Mouse (Mus musculus): Measurements from ENCODE around the gene Slc22a23. TPM values are rescaled to one million over a fixed set of nuclear protein-coding genes. Genes with fewer than 3 reads are reported as not detected.

Slc22a23 gene
- polyA plus RNA-seq, 1 experiment from 2014 or later: 15.6 TPM

- no peak overlapping the region for H3K9ac ChIP-seq (replicated peaks)
- no peak overlapping the region for H3K4me3 ChIP-seq (replicated peaks)
- no peak overlapping the region for H3K4me2 ChIP-seq
- no peaks in the 10 kb centered on the region for H3K27me3 ChIP-seq (replicated peaks)
- WGBS: 95% methylated on average over 1 of the region's 1 CpGs
- no peak for ATAC-seq (ENCODE audit: low FRiP score)
- H3K9me3 ChIP-seq (replicated peaks): no peaks in the 10 kb centered on the region
- H3K27ac ChIP-seq (replicated peaks): no peak overlapping the region
- 0 out of 2 replicates have a peak, but pooled peaks cover 4% of the 10 kb centered on the region for H3K36me3 ChIP-seq
- H3K4me1 ChIP-seq: peaks cover 27% of the 10 kb centered on the region
Measured at GRCm38 (mm10) chr13:34336895-34337294, 8.1 kb downstream of the Slc22a23 start.

- Histone ChIP-seq H3K27ac (replicated peaks) (no peak overlapping the region), H3K4me1 (peaks cover 13% of the 10 kb centered on the region), H3K9ac (replicated peaks) (no peak overlapping the region), H3K27me3 (replicated peaks) (no peaks in the 10 kb centered on the region), H3K36me3 (0 out of 2 replicates have a peak, but pooled peaks cover 4% of the 10 kb centered on the region), H3K4me3 (replicated peaks) (no peak overlapping the region), H3K9me3 (replicated peaks) (no peaks in the 10 kb centered on the region), H3K4me2 (no peak overlapping the region)
- ATAC-seq (ENCODE audit: low FRiP score): no peak
- 92% methylated on average over 2 of the region's 2 CpGs for WGBS
Measured at GRCm38 (mm10) chr13:34334847-34335246, 10.1 kb downstream of the Slc22a23 start.

- 41% methylated on average over 7 of the region's 7 CpGs for WGBS
- no peak overlapping the region for H3K27ac ChIP-seq (replicated peaks)
- no peak overlapping the region for H3K9ac ChIP-seq (replicated peaks)
- no peak overlapping the region for H3K4me3 ChIP-seq (replicated peaks)
- no peak for ATAC-seq (ENCODE audit: low FRiP score)
- H3K4me1 ChIP-seq: peaks cover 12% of the 10 kb centered on the region
- H3K36me3 ChIP-seq: 0 out of 2 replicates have a peak, but pooled peaks cover 4% of the 10 kb centered on the region
- no peaks in the 10 kb centered on the region for H3K9me3 ChIP-seq (replicated peaks)
- no peak overlapping the region for H3K4me2 ChIP-seq
- H3K27me3 ChIP-seq (replicated peaks): no peaks in the 10 kb centered on the region
Measured at GRCm38 (mm10) chr13:34332762-34333161, 12.2 kb downstream of the Slc22a23 start.

- H3K27ac ChIP-seq (replicated peaks): no peak overlapping the region
- ATAC-seq (ENCODE audit: low FRiP score): no peak
- no peaks in the 10 kb centered on the region for H3K9me3 ChIP-seq (replicated peaks)
- 0 out of 2 replicates have a peak, but pooled peaks cover 4% of the 10 kb centered on the region for H3K36me3 ChIP-seq
- H3K4me1 ChIP-seq: peaks cover 12% of the 10 kb centered on the region; the same call in 1 of the 2 replicates
- no peak overlapping the region for H3K4me3 ChIP-seq (replicated peaks)
- no peak overlapping the region for H3K4me2 ChIP-seq
- H3K27me3 ChIP-seq (replicated peaks): no peaks in the 10 kb centered on the region
- WGBS: 90% methylated on average over 7 of the region's 7 CpGs
- no peak overlapping the region; the same call in 1 of the 2 replicates for H3K9ac ChIP-seq (replicated peaks)
Measured at GRCm38 (mm10) chr13:34331399-34332186, 13.4 kb downstream of the Slc22a23 start.

- 89% methylated on average over 4 of the region's 4 CpGs for WGBS
- no peaks in the 10 kb centered on the region for H3K9me3 ChIP-seq (replicated peaks)
- no peak overlapping the region for H3K4me2 ChIP-seq
- no peak overlapping the region for H3K9ac ChIP-seq (replicated peaks)
- no peak overlapping the region for H3K4me3 ChIP-seq (replicated peaks)
- ATAC-seq (ENCODE audit: low FRiP score): no peak
- no peak overlapping the region for H3K27ac ChIP-seq (replicated peaks)
- H3K36me3 ChIP-seq: no peaks in the 10 kb centered on the region
- H3K4me1 ChIP-seq: peaks cover 15% of the 10 kb centered on the region; the same call in 1 of the 2 replicates
- no peaks in the 10 kb centered on the region for H3K27me3 ChIP-seq (replicated peaks)
Measured at GRCm38 (mm10) chr13:34329589-34329988, 15.4 kb downstream of the Slc22a23 start.

GRCm38 (mm10) chr13:34326992-34327391, 18.0 kb downstream of the Slc22a23 start:
- ATAC-seq (ENCODE audit: low FRiP score): no peak
- Histone ChIP-seq H3K27ac (replicated peaks) (no peak overlapping the region), H3K4me3 (replicated peaks) (no peak overlapping the region), H3K36me3 (no peaks in the 10 kb centered on the region), H3K4me1 (peaks cover 8% of the 10 kb centered on the region; the same call in 1 of the 2 replicates), H3K27me3 (replicated peaks) (no peaks in the 10 kb centered on the region), H3K9ac (replicated peaks) (no peak overlapping the region), H3K9me3 (replicated peaks) (no peaks in the 10 kb centered on the region), H3K4me2 (no peak overlapping the region)
- WGBS: 100% methylated on average over 1 of the region's 1 CpGs

- Histone ChIP-seq H3K27me3 (replicated peaks) (no peaks in the 10 kb centered on the region), H3K36me3 (no peaks in the 10 kb centered on the region), H3K9ac (replicated peaks) (no peak overlapping the region), H3K9me3 (replicated peaks) (no peaks in the 10 kb centered on the region), H3K4me3 (replicated peaks) (no peak overlapping the region), H3K4me1 (peaks cover 3% of the 10 kb centered on the region; the same call in 1 of the 2 replicates), H3K27ac (replicated peaks) (no peak overlapping the region), H3K4me2 (no peak overlapping the region)
- no peak for ATAC-seq (ENCODE audit: low FRiP score)
- WGBS: 90% methylated on average over 2 of the region's 2 CpGs
Measured at GRCm38 (mm10) chr13:34323361-34323760, 21.6 kb downstream of the Slc22a23 start.

GRCm38 (mm10) chr13:34320482-34320881, 24.5 kb downstream of the Slc22a23 start:
- no peak overlapping the region for H3K4me3 ChIP-seq (replicated peaks)
- WGBS: 84% methylated on average over 4 of the region's 4 CpGs
- ATAC-seq (ENCODE audit: low FRiP score): no peak
- H3K27me3 ChIP-seq (replicated peaks): no peaks in the 10 kb centered on the region
- peaks cover 3% of the 10 kb centered on the region; the same call in 1 of the 2 replicates for H3K4me1 ChIP-seq
- no peaks in the 10 kb centered on the region for H3K36me3 ChIP-seq
- H3K27ac ChIP-seq (replicated peaks): no peak overlapping the region
- no peak overlapping the region for H3K4me2 ChIP-seq
- H3K9ac ChIP-seq (replicated peaks): no peak overlapping the region
- H3K9me3 ChIP-seq (replicated peaks): no peaks in the 10 kb centered on the region

- Histone ChIP-seq H3K4me3 (replicated peaks) (no peak overlapping the region), H3K9me3 (replicated peaks) (no peaks in the 10 kb centered on the region), H3K36me3 (no peaks in the 10 kb centered on the region), H3K9ac (replicated peaks) (no peak overlapping the region), H3K4me2 (no peak overlapping the region), H3K4me1 (no peaks in the 10 kb centered on the region; the same call in 1 of the 2 replicates), H3K27ac (replicated peaks) (no peak overlapping the region), H3K27me3 (replicated peaks) (no peaks in the 10 kb centered on the region)
- no peak for ATAC-seq (ENCODE audit: low FRiP score)
- 82% methylated on average over 4 of the region's 4 CpGs for WGBS
Measured at GRCm38 (mm10) chr13:34317051-34317450, 27.9 kb downstream of the Slc22a23 start.

GRCm38 (mm10) chr13:34316511-34316910, 28.5 kb downstream of the Slc22a23 start:
- Histone ChIP-seq H3K9ac (replicated peaks) (no peak overlapping the region), H3K36me3 (no peaks in the 10 kb centered on the region), H3K4me3 (replicated peaks) (no peak overlapping the region), H3K4me1 (no peaks in the 10 kb centered on the region; the same call in 1 of the 2 replicates), H3K27ac (replicated peaks) (no peak overlapping the region), H3K27me3 (replicated peaks) (no peaks in the 10 kb centered on the region), H3K9me3 (replicated peaks) (no peaks in the 10 kb centered on the region), H3K4me2 (no peak overlapping the region)
- 89% methylated on average over 6 of the region's 6 CpGs for WGBS
- ATAC-seq (ENCODE audit: low FRiP score): no peak

- ATAC-seq (ENCODE audit: low FRiP score): no peak
- 60% methylated on average over 4 of the region's 4 CpGs for WGBS
Measured at GRCm38 (mm10) chr13:34313033-34313491, 31.9 kb downstream of the Slc22a23 start.

More at GRCm38 (mm10) chr13:34313033-34313491, 31.9 kb downstream of the Slc22a23 start:
- no peak overlapping the region for H3K4me2 ChIP-seq
- no peaks in the 10 kb centered on the region for H3K27me3 ChIP-seq (replicated peaks)
- no peak overlapping the region for H3K4me3 ChIP-seq (replicated peaks)
- H3K9me3 ChIP-seq (replicated peaks): no peaks in the 10 kb centered on the region
- no peaks in the 10 kb centered on the region for H3K4me1 ChIP-seq
- H3K27ac ChIP-seq (replicated peaks): no peak overlapping the region
- H3K36me3 ChIP-seq: no peaks in the 10 kb centered on the region
- H3K9ac ChIP-seq (replicated peaks): no peak overlapping the region
